Mouse (Mus musculus): Measurements from ENCODE around the gene Rho. TPM values are rescaled to one million over a fixed set of nuclear protein-coding genes. Genes with fewer than 3 reads are reported as not detected.

Gene Rho
- total and polyA plus RNA-seq, 2 experiments from 2014 or later: 0.08 to 0.37 TPM

- Histone ChIP-seq H3K4me1 (ENCODE audit: insufficient read depth, low read length) (no peaks in the 10 kb centered on the region), H3K4me2 (ENCODE audit: low read depth, low read length) (no peak overlapping the region), H3K36me3 (ENCODE audit: insufficient read depth, low read length) (no peaks in the 10 kb centered on the region), H3K9me3 (ENCODE audit: low read length) (no peaks in the 10 kb centered on the region), H3K9ac (replicated peaks; ENCODE audit: low read length) (no peak overlapping the region), H3K4me3 (ENCODE audit: low read length) (no peak overlapping the region), H3K27ac (no peak overlapping the region), H3K27me3 (ENCODE audit: insufficient read depth, low read length) (no peaks in the 10 kb centered on the region)
- DNase-seq (ENCODE audit: low spot score) (no peak), ATAC-seq (no peak)
- 80% methylated on average over 1 of the region's 1 CpGs for WGBS
- no peak for TF ChIP-seq CTCF (IDR thresholded peaks at IDR 0.05; ENCODE audit: low read depth)
Measured at GRCm38 (mm10) chr6:115938798-115939197, 7.2 kb downstream of the Rho start.

DNA sequence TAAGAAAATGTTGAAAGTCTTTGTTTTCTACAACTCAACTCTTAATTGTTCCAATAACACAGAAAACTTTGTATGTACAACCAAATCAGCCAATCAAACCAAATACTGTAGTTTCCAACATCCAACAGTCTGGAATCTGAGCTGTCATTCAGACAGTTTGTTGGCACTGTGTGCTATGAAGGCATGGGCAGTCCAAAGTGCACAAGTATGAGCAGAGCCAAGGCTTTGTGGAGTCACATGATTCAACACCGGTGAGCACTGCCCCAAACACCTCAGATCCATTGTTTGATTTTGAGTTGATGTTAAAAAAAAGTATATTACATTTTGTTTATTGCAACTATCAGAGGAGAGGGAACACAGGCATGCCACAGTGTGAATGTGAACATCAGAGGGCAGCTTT, 9.1 kb downstream of the Rho start:
- WGBS: 49% methylated on average over 1 of the region's 1 CpGs
- no peak for TF ChIP-seq CTCF (IDR thresholded peaks at IDR 0.05; ENCODE audit: low read depth)
- H3K36me3 ChIP-seq (ENCODE audit: insufficient read depth, low read length): no peaks in the 10 kb centered on the region
- DNase-seq (ENCODE audit: low spot score) (no peak), ATAC-seq (no peak)
- H3K27ac ChIP-seq: no peak overlapping the region
- H3K4me2 ChIP-seq (ENCODE audit: low read depth, low read length): no peak overlapping the region
- no peaks in the 10 kb centered on the region for H3K27me3 ChIP-seq (ENCODE audit: insufficient read depth, low read length)
- no peaks in the 10 kb centered on the region for H3K4me1 ChIP-seq (ENCODE audit: insufficient read depth, low read length)
- no peak overlapping the region for H3K4me3 ChIP-seq (ENCODE audit: low read length)
- no peaks in the 10 kb centered on the region for H3K9me3 ChIP-seq (ENCODE audit: low read length)
- no peak overlapping the region for H3K9ac ChIP-seq (replicated peaks; ENCODE audit: low read length)

GRCm38 (mm10) chr6:115941128-115941527, 9.6 kb downstream of the Rho start:
- Histone ChIP-seq H3K4me2 (ENCODE audit: low read depth, low read length) (no peak overlapping the region), H3K9ac (replicated peaks; ENCODE audit: low read length) (no peak overlapping the region), H3K27me3 (ENCODE audit: insufficient read depth, low read length) (no peaks in the 10 kb centered on the region), H3K36me3 (ENCODE audit: insufficient read depth, low read length) (no peaks in the 10 kb centered on the region), H3K4me3 (ENCODE audit: low read length) (no peak overlapping the region), H3K27ac (no peak overlapping the region), H3K9me3 (ENCODE audit: low read length) (no peaks in the 10 kb centered on the region), H3K4me1 (ENCODE audit: insufficient read depth, low read length) (no peaks in the 10 kb centered on the region)
- DNase-seq (ENCODE audit: low spot score): no peak
- ATAC-seq: no peak
- WGBS: 16% methylated on average over 6 of the region's 12 CpGs
- no peak for TF ChIP-seq CTCF (IDR thresholded peaks at IDR 0.05; ENCODE audit: low read depth)

DNA sequence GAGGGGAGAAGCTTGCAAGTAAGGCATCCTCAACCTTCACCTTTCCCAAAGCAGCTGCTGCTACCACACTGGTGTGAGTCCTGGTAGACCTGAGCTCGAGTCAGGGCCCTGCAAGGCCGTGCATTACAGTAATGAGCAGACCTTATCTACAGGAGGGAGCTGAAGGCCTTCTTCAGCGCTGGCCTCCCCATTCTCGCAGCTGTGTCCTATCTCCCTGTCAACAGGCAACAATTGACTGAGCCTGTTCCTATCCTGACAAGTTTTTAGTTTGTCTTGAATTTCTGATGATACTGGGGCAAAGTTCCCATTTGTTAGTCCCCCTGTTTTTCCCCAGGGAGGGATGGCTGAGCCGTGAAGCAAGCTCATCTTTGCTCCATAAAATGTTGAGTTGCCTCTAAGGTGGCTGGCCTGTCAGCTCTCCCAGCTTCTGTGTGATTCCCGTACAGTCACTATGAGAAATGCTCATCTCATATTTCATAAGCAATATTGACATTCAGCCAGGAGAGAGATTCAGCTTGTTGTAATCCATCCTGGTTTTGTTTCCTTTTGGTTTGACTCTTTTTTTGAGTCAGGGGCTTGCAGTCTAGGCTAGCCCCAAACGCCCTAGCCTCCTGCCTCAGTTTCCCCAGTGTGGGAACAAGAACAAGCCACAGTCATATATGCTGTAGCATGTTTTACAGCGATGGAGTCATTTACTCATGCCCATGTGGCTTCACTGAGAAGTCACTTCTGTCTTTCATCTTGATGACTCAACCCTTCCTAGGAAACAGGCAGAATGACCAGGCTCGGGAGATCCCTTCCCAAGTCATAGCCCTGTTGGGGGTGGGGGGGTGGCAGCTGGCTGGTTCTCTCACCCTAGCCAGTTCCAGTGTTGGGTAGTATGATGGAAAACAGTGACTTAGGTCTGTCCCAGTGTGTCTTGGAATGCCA, 12.2 kb downstream of the Rho start:
- WGBS: 82% methylated on average over 9 of the region's 9 CpGs
- DNase-seq (ENCODE audit: low spot score): no peak
- H3K27ac ChIP-seq: no peak overlapping the region
- ATAC-seq: no peak
- no peaks in the 10 kb centered on the region for H3K27me3 ChIP-seq (ENCODE audit: insufficient read depth, low read length)
- no peak overlapping the region for H3K4me3 ChIP-seq (ENCODE audit: low read length)
- no peak for TF ChIP-seq CTCF (IDR thresholded peaks at IDR 0.05; ENCODE audit: low read depth)
- no peak overlapping the region for H3K4me2 ChIP-seq (ENCODE audit: low read depth, low read length)
- H3K9ac ChIP-seq (replicated peaks; ENCODE audit: low read length): no peak overlapping the region
- H3K9me3 ChIP-seq (ENCODE audit: low read length): no peaks in the 10 kb centered on the region
- no peaks in the 10 kb centered on the region for H3K36me3 ChIP-seq (ENCODE audit: insufficient read depth, low read length)
- no peaks in the 10 kb centered on the region; the same call in 1 of the 2 replicates for H3K4me1 ChIP-seq (ENCODE audit: insufficient read depth, low read length)

DNA sequence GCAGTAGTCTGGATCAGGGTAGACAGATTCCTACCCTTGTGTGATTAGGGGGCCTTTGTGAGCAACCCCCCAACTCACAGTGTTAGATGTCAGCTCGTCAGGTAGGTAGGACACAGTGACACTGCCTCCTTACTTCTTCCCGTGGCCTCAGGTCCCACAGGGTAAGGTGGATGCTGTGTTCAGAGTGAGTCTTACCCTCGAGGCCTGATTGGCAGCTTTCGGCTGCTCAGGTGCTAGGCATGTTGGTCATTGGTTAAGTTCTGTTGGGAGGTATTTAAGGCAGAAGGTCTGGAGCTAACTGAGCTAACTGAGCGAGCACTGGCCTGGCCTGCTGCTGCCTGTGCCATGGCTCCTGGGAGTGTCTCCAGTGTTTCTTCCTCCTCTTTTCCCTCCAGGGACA, 13.1 kb downstream of the Rho start, which contains the start of gene H1foo:
Gene H1foo, plus strand, starts transcription at position 301 of the 400 bp plus-strand sequence.
- Histone ChIP-seq H3K9ac (replicated peaks; ENCODE audit: low read length) (no peak within 1 kb of the TSS), H3K4me2 (ENCODE audit: low read depth, low read length) (no peak within 1 kb of the TSS), H3K4me1 (ENCODE audit: insufficient read depth, low read length) (no peaks in the 10 kb centered on the region; the same call in 1 of the 2 replicates), H3K27me3 (ENCODE audit: insufficient read depth, low read length) (no peaks in the 10 kb centered on the region), H3K27ac (no peak within 1 kb of the TSS), H3K4me3 (ENCODE audit: low read length) (no peak within 1 kb of the TSS), H3K36me3 (ENCODE audit: insufficient read depth, low read length) (no peaks in the 10 kb centered on the region), H3K9me3 (ENCODE audit: low read length) (no peaks in the 10 kb centered on the region)
- no peak for ATAC-seq
- WGBS: 87% methylated on average over 5 of the region's 5 CpGs
- no peak for TF ChIP-seq CTCF (IDR thresholded peaks at IDR 0.05; ENCODE audit: low read depth)
- DNase-seq (ENCODE audit: low spot score): no peak

DNA sequence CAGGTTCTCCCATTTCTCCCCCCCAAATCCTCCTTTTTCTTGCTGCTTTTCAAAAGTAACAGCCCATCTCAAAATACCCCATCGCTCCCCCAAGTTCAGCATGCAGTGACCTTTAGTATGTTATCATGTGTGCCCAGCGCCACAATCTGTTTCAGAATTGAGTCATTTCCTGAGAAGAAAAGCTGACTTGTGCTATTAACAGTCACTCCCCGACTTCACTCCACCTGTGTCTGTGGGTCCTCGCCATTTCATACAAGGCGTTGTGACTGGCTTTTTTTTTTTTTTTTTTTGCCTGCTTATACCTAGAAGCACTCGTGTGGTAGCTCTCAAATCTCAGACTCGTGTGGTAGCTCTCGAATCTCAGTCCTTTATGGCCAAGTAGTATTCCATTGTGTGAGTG, 14.1 kb downstream of the Rho start:
- H3K4me3 ChIP-seq (ENCODE audit: low read length): no peak overlapping the region
- H3K9me3 ChIP-seq (ENCODE audit: low read length): no peaks in the 10 kb centered on the region
- no peak for TF ChIP-seq CTCF (IDR thresholded peaks at IDR 0.05; ENCODE audit: low read depth)
- H3K4me2 ChIP-seq (ENCODE audit: low read depth, low read length): no peak overlapping the region
- 87% methylated on average over 8 of the region's 8 CpGs for WGBS
- H3K36me3 ChIP-seq (ENCODE audit: insufficient read depth, low read length): no peaks in the 10 kb centered on the region
- no peaks in the 10 kb centered on the region for H3K27me3 ChIP-seq (ENCODE audit: insufficient read depth, low read length)
- H3K27ac ChIP-seq: no peak overlapping the region
- ATAC-seq: no peak
- H3K9ac ChIP-seq (replicated peaks; ENCODE audit: low read length): no peak overlapping the region
- no peak for DNase-seq (ENCODE audit: low spot score)
- H3K4me1 ChIP-seq (ENCODE audit: insufficient read depth, low read length): no peaks in the 10 kb centered on the region; the same call in 1 of the 2 replicates

GRCm38 (mm10) chr6:115946389-115946788, 14.8 kb downstream of the Rho start:
- H3K4me2 ChIP-seq (ENCODE audit: low read depth, low read length): no peak overlapping the region
- no peaks in the 10 kb centered on the region; the same call in 1 of the 2 replicates for H3K4me1 ChIP-seq (ENCODE audit: insufficient read depth, low read length)
- no peak overlapping the region for H3K27ac ChIP-seq
- no peak overlapping the region for H3K9ac ChIP-seq (replicated peaks; ENCODE audit: low read length)
- no peak overlapping the region for H3K4me3 ChIP-seq (ENCODE audit: low read length)
- TF ChIP-seq CTCF (IDR thresholded peaks at IDR 0.05; ENCODE audit: low read depth): no peak
- ATAC-seq (peak; percentile 61; the same call in 1 of the 2 replicates), DNase-seq (ENCODE audit: low spot score) (peak; percentile 70)
- H3K9me3 ChIP-seq (ENCODE audit: low read length): no peaks in the 10 kb centered on the region
- H3K27me3 ChIP-seq (ENCODE audit: insufficient read depth, low read length): no peaks in the 10 kb centered on the region
- no peaks in the 10 kb centered on the region for H3K36me3 ChIP-seq (ENCODE audit: insufficient read depth, low read length)
- 27% methylated on average over 6 of the region's 6 CpGs for WGBS

All from hindbrain, postnatal 0 days (tissue).